Mouse (Mus musculus) midbrain, embryonic 16.5 days (tissue): ENCODE data around the gene Ube2cbp. TPM values are rescaled to one million over a fixed set of nuclear protein-coding genes. Genes with fewer than 3 reads are reported as not detected.

Source experiments
- ATAC-seq: fragments of 200-750 bp; cut with Nextera tagmentation; 2 replicates; pipeline ENCODE4 v1.8.0; 2017; ENCODE audit warnings: moderate TSS enrichment
- H3K27ac ChIP-seq: fragments of 300-500 bp; sonication (generic); 2 replicates; pipeline ENCODE4 v1.5.1; 2014; ENCODE audit warnings: mild to moderate bottlenecking, low read length, mixed read lengths
- H3K27me3 ChIP-seq: fragments of 300-500 bp; sonication (generic); 2 replicates; pipeline ENCODE4 v1.6.1; 2014; ENCODE audit warnings: low read depth, low read length, mixed read lengths; ENCODE audit not compliant: control insufficient read depth, insufficient read depth
- H3K36me3 ChIP-seq: fragments of 300-500 bp; sonication (generic); 2 replicates; pipeline ENCODE4 v1.6.1; 2014; ENCODE audit warnings: mild to moderate bottlenecking, low read length, moderate library complexity, mixed read lengths; ENCODE audit not compliant: control insufficient read depth, insufficient read depth
- H3K4me1 ChIP-seq: fragments of 300-500 bp; sonication (generic); 2 replicates; pipeline ENCODE4 v1.6.1; 2014; ENCODE audit warnings: mild to moderate bottlenecking, low read length, mixed read lengths; ENCODE audit not compliant: control insufficient read depth, insufficient read depth
- H3K4me2 ChIP-seq: fragments of 300-500 bp; sonication (generic); 2 replicates; pipeline ENCODE4 v1.6.1; 2014; ENCODE audit warnings: mild to moderate bottlenecking, low read length, mixed read lengths
- H3K4me3 ChIP-seq: fragments of 300-500 bp; sonication (generic); 2 replicates; pipeline ENCODE4 v1.5.1; 2014; ENCODE audit warnings: low read depth, mild to moderate bottlenecking, low read length, moderate library complexity, mixed read lengths
- H3K9ac ChIP-seq: fragments of 300-500 bp; sonication (generic); 2 replicates; pipeline ENCODE4 v1.6.1; 2014; ENCODE audit warnings: low read depth, low read length, mixed read lengths
- H3K9me3 ChIP-seq: fragments of 300-500 bp; sonication (generic); replicated peaks from 2 replicates; pipeline ENCODE4 v1.6.1; 2014; ENCODE audit warnings: mild to moderate bottlenecking, low read length, mixed read lengths; ENCODE audit not compliant: control insufficient read depth, poor library complexity, severe bottlenecking
- WGBS: fragments of 180-500 bp; shearing (Covaris S2); extraction: QIAGEN DNeasy Blood & Tissue Kit; methylation state at CpG from one replicate; pipeline ENCODE4 v1.1.7; 2014; 5-methylcytosine and 5-hydroxymethylcytosine counted together
- polyA plus RNA-seq: library from polyadenylated mRNA; unstranded; fragments of >200 nt; fragmentation: Nextera tagmentation; extraction: Ambion mirVana; gene quantifications from 2 replicates; pipeline ENCODE4 v1.2.1, GENCODE M21; 2015

The Ube2cbp gene
- polyA plus RNA-seq, 1 experiment from 2014 or later: 7.8 TPM

- Histone ChIP-seq H3K4me3 (no peak overlapping the region), H3K36me3 (no peaks in the 10 kb centered on the region), H3K4me2 (no peak overlapping the region), H3K27me3 (no peaks in the 10 kb centered on the region), H3K27ac (no peak overlapping the region), H3K4me1 (no peaks in the 10 kb centered on the region), H3K9me3 (no peaks in the 10 kb centered on the region), H3K9ac (no peak overlapping the region)
- ATAC-seq: no peak
- WGBS: 84% methylated on average over 5 of the region's 5 CpGs
These were observed 12.0 kb upstream of the Ube2cbp start for GRCm38 (mm10) chr9:86476763-86477162.

GRCm38 (mm10) chr9:86475956-86476355 lies 11.2 kb upstream of the Ube2cbp start:
- ATAC-seq: no peak

GRCm38 (mm10) chr9:86466990-86467870 lies 2.5 kb upstream of the Ube2cbp start, which contains the start of gene Dop1a:
Gene Dop1a, plus strand, starts transcription at chr9:86467154.
- 1% methylated on average over 89 of the region's 93 CpGs for WGBS
- peak within 1 kb of the TSS; percentile 98 for H3K9ac ChIP-seq
- ATAC-seq: peak; percentile 94
- no peaks in the 10 kb centered on the region for H3K36me3 ChIP-seq
- H3K9me3 ChIP-seq: no peaks in the 10 kb centered on the region
- peak within 1 kb of the TSS; percentile 94 for H3K4me3 ChIP-seq
- peak within 1 kb of the TSS; percentile 86 for H3K27ac ChIP-seq
- no peaks in the 10 kb centered on the region for H3K27me3 ChIP-seq
- H3K4me2 ChIP-seq: peak within 1 kb of the TSS; percentile 64
- H3K4me1 ChIP-seq: peaks cover 22% of the 10 kb centered on the region

More at GRCm38 (mm10) chr9:86475956-86476355, 11.2 kb upstream of the Ube2cbp start:
- no peaks in the 10 kb centered on the region for H3K9me3 ChIP-seq
- H3K9ac ChIP-seq: no peak overlapping the region
- no peaks in the 10 kb centered on the region for H3K4me1 ChIP-seq
- no peak overlapping the region for H3K4me3 ChIP-seq
- H3K27me3 ChIP-seq: no peaks in the 10 kb centered on the region
- no peaks in the 10 kb centered on the region for H3K36me3 ChIP-seq
- 88% methylated on average over 4 of the region's 4 CpGs for WGBS
- H3K4me2 ChIP-seq: no peak overlapping the region
- no peak overlapping the region for H3K27ac ChIP-seq

GRCm38 (mm10) chr9:86453626-86454025 lies 11.1 kb downstream of the Ube2cbp start:
- H3K27me3 ChIP-seq: 0 out of 2 replicates have a peak, but pooled peaks cover 2% of the 10 kb centered on the region
- no peaks in the 10 kb centered on the region for H3K36me3 ChIP-seq
- 0 out of 2 replicates have a peak, but pooled peaks cover 3% of the 10 kb centered on the region for H3K4me1 ChIP-seq
- H3K9me3 ChIP-seq: no peaks in the 10 kb centered on the region
- H3K4me3 ChIP-seq: no peak overlapping the region
- no peak overlapping the region for H3K27ac ChIP-seq
- 78% methylated on average over 3 of the region's 3 CpGs for WGBS
- no peak for ATAC-seq
- H3K4me2 ChIP-seq: no peak overlapping the region
- no peak overlapping the region for H3K9ac ChIP-seq

- no peak overlapping the region for H3K9ac ChIP-seq
- H3K4me1 ChIP-seq: 0 out of 2 replicates have a peak, but pooled peaks cover 3% of the 10 kb centered on the region
- peak; percentile 90 for ATAC-seq
- H3K27ac ChIP-seq: no peak overlapping the region
- peak overlapping the region; percentile 19; the same call in 1 of the 2 replicates for H3K4me3 ChIP-seq
- H3K36me3 ChIP-seq: no peaks in the 10 kb centered on the region
- H3K9me3 ChIP-seq: no peaks in the 10 kb centered on the region
- 0 out of 2 replicates have a peak, but pooled peaks cover 2% of the 10 kb centered on the region for H3K27me3 ChIP-seq
- under 1% methylated on average over 13 of the region's 13 CpGs for WGBS
- peak overlapping the region; percentile 64 for H3K4me2 ChIP-seq
These were observed 13.1 kb downstream of the Ube2cbp start for GRCm38 (mm10) chr9:86451617-86452016.

- Histone ChIP-seq H3K4me1 (0 out of 2 replicates have a peak, but pooled peaks cover 3% of the 10 kb centered on the region), H3K4me2 (peak overlapping the region; percentile 64; the same call in 1 of the 2 replicates), H3K27me3 (0 out of 2 replicates have a peak, but pooled peaks cover 2% of the 10 kb centered on the region), H3K27ac (no peak overlapping the region), H3K36me3 (no peaks in the 10 kb centered on the region), H3K9ac (no peak overlapping the region), H3K4me3 (no peak overlapping the region), H3K9me3 (no peaks in the 10 kb centered on the region)
- peak; percentile 41; the same call in 1 of the 2 replicates for ATAC-seq
- WGBS: 32% methylated on average over 6 of the region's 6 CpGs
These were observed 13.7 kb downstream of the Ube2cbp start for GRCm38 (mm10) chr9:86451094-86451493.

GRCm38 (mm10) chr9:86449581-86449980 lies 15.2 kb downstream of the Ube2cbp start:
- H3K27me3 ChIP-seq: 0 out of 2 replicates have a peak, but pooled peaks cover 2% of the 10 kb centered on the region
- no peak overlapping the region for H3K27ac ChIP-seq
- H3K9ac ChIP-seq: no peak overlapping the region
- peak; percentile 73 for ATAC-seq
- H3K4me1 ChIP-seq: 0 out of 2 replicates have a peak, but pooled peaks cover 3% of the 10 kb centered on the region
- H3K4me2 ChIP-seq: peak overlapping the region; percentile 42
- 4% methylated on average over 11 of the region's 11 CpGs for WGBS
- H3K4me3 ChIP-seq: no peak overlapping the region
- H3K36me3 ChIP-seq: no peaks in the 10 kb centered on the region
- H3K9me3 ChIP-seq: no peaks in the 10 kb centered on the region; the same call in 1 of the 2 replicates

GRCm38 (mm10) chr9:86447431-86447830 lies 17.3 kb downstream of the Ube2cbp start:
- no peak overlapping the region for H3K9ac ChIP-seq
- no peaks in the 10 kb centered on the region for H3K27me3 ChIP-seq
- WGBS: 90% methylated on average over 8 of the region's 8 CpGs
- H3K36me3 ChIP-seq: no peaks in the 10 kb centered on the region
- peaks cover 8% of the 10 kb centered on the region; the same call in 1 of the 2 replicates for H3K4me1 ChIP-seq
- no peak overlapping the region for H3K27ac ChIP-seq
- no peak overlapping the region for H3K4me3 ChIP-seq
- H3K9me3 ChIP-seq: no peaks in the 10 kb centered on the region; the same call in 1 of the 2 replicates
- H3K4me2 ChIP-seq: no peak overlapping the region
- ATAC-seq: no peak

GRCm38 (mm10) chr9:86446847-86447246 lies 17.9 kb downstream of the Ube2cbp start:
- no peak for ATAC-seq
- Histone ChIP-seq H3K27me3 (no peaks in the 10 kb centered on the region), H3K36me3 (no peaks in the 10 kb centered on the region)

More at GRCm38 (mm10) chr9:86446847-86447246, 17.9 kb downstream of the Ube2cbp start:
- no peak overlapping the region for H3K9ac ChIP-seq
- no peak overlapping the region for H3K4me2 ChIP-seq
- peaks cover 8% of the 10 kb centered on the region; the same call in 1 of the 2 replicates for H3K4me1 ChIP-seq
- WGBS: 86% methylated on average over 7 of the region's 7 CpGs
- H3K9me3 ChIP-seq: no peaks in the 10 kb centered on the region; the same call in 1 of the 2 replicates
- no peak overlapping the region for H3K4me3 ChIP-seq
- H3K27ac ChIP-seq: no peak overlapping the region
